Mouse (Mus musculus) urinary bladder, adult 18-20 months (tissue): ENCODE measurements around the gene Mrgprh.

ENCODE experiments used
- DNase-seq, 2 experiments: peaks; one replicate each; pipeline ENCODE4 v3.0.0; 2022; ENCODE audit warnings: low spot score in 2 of 2, mixed read lengths in 2 of 2

Gene Mrgprh

DNA sequence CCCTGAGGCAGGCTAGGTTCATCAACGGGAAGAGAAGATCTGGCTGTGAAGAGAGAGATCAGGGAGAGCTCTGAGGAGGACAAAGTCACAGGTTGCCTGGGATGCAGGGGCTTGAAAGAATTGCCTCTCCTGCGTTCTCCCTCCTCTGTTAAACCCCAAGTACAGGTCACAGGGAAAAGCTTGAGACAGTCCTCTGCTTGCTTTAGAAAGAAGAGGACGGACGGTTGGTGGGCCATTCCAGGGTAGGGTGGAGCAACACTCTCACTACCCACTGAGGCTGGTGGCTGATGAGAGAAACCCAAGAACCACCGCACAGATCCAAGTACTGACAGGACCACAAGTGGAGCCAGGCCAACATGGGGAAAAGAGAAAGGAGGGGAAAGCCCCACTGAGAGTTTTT, at the start of gene Mrgprh:
TSS of gene Mrgprh (plus strand) at position 301 of the 400 bp plus-strand sequence.
- DNase-seq = no peak

DNA sequence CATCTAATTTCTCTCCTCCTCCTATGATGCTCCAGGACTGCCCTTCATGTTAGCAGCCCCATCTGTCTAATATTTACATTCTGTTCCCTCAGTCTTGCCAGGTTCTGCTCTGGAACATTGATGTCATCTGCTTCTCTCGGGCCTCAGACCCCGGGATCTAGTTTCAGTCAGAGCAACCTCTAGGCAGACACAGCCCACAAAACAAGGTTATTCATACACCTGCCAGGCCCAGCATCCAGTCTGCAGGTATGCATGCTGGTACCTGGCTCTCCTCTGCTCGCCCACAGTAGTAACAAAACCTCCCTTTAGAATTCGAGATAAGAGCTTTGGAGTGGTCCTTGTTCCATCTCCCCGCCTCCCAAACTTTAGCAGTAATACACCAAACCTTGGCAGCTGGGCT, 45.5 kb upstream of the Mrgprh start:
- no peak for DNase-seq

DNA sequence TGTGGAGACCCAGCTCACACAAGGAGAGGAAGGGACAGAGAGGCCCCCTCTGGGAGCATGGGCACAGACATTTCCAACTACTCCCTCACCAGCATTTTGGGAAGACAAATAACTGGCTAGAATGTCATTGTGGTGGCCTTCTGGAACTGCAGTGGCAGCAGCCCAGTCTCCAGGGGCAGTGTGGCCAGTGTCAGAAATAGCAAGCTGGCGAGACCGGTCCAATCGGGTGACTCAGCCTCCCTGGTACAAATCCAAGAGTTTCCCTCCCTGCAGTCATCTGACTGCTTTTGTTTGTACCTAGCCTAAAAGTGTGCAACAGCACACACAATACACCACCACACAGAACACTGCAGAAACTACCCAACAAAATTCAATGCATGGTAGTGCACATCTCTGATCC, 43.6 kb upstream of the Mrgprh start:
- peak; percentile 55 to 66 for DNase-seq

DNA sequence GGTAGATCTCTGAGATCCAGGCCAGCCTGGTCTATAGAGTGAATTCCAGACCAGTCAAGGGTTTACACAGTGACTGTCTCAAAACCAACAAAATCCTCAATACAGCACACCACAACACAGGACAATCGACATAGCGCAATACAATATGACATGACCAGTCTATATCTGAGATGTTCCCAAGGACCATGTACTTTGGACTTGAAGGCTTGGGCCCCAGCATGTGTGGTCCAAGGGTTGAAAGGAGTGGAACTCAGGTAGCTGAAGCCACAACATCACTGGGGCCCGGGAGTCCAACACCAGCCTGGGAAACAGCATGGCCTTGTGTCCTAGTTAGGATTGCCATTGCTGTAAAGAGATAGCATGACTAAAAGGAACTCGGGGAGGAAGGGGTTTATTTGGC, 43.2 kb upstream of the Mrgprh start:
- no peak for DNase-seq

DNA sequence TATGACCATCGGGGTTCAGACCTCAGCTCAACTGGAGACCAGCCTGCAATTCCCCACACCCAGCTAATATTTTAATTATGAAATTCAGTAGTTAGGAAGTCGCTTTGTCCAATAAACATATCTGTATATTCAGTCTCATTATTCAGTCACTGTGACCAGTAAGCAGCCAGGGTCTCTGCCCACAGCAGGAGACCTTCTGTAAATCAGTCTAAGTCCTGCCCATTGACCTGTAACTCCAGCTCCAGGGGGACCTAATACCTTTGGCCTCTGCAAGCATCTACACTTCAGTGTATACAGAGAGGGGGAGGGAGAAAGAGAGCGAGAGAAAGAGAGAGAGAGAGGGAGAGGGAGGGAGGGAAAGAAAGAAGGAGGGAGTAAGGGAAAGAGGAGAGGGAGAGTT, 41.5 kb upstream of the Mrgprh start:
- no peak for DNase-seq

DNA sequence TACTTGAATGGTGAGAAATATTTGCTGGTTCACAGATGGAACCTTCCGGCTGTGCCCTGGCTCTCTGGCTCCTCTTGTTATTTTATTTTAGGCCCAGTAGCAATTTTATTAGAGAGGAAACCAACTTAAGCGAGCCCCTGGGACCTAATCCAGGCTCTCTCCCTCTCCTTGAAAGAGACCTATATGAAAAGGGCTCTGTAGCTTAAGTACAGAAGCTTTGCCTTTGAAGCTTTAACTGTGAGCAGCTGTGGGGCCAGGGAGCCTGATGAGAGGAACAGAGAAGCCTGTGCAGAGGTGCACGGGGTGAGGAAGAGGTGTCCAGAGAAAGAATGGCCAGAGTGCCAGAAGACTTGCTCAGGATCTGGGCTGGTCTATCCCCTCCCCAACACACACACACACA, 41.0 kb upstream of the Mrgprh start:
- no peak for DNase-seq

DNA sequence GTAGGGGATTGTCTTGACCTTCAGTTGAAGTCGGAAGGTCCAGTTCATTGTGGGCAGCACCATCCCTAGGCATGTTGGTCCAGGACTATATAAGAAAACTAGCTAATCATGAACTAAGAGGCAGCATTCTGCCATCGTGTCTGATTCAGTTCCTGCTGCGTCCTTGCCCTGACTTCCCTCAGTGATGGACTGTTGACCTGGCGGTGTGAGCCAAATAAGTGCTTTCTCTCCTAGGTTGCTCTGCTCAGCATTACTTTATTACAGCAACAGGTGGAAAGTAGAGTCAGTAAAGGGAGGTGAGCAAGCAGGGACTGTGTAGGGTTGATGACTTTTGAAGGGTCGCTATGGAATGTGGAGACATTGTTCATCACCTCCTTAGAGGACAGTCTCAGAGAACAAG, 40.1 kb upstream of the Mrgprh start:
- DNase-seq = no peak

DNA sequence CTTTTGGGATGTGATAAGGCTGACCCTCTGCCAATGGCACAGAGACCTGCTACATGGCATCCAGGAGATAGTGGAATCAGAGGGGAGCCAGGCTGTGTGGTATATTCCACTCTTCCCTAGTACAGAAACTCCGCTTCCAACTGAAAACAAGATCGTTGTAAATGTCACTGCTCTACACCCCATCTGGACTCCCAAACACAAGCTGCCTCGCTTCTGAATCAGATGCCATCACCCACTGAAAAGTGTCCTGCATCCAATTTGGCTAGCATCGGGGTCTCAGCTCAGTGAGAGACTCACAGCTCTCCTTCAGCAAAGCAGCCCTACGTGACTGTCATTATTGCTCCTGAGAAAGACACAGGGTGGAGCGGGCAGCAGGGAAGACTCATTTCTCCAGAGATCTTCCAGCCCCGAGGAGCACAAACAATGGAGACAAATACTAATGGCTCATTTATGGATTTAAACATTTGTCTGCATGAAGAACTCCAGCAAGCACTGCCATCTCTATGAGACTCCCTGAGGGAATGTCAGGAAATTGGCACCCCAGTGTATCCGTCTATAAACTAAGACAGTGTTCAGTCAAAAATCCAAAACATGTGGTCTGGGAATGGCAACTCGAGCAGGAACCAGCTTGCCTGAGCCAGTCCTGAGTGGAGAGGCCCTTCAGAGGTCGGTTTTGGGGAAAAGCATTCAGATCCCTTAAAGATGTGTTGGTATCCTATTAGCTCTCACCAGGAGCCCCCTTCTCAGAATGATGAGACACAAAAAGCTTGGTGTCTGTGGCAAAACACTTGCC, 36.2 kb upstream of the Mrgprh start:
- no peak for DNase-seq

DNA sequence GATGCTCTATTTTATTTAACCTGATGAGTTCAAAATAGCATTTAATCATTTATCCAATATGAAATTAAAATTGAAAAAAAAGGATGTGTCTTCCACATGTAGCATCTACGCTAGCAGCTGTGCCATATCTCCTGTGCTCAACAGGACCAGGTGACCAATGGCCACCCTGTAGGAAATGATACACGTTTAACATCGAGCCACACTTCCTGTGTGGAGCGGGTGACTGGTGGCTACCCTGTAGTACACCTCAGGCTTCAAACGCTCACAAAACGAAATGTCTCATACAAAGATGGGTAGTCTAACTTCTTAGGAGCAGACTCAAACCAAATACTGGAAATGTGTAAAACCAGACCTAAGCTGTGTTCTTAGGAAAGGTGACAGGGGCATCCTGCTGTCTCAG, 32.0 kb upstream of the Mrgprh start:
- DNase-seq = no peak

DNA sequence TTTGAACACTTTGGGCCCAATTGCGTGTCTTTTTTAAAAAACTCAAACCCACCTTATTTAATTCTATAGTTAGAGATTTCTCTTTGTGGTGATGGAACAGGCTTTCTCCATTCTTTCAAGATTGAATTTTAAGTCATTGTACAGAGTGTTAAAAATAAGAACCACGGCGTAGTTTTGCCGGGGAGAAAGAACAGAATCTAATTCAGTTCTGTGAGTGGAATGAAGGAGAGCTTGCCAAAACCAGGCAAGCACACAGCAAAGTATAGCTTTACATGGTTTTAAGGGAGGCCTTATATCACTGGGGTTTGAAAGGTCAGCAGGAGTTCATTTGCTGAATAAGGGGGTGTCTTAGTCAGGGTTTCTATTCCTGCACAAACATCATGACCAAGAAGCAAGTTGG, 31.3 kb upstream of the Mrgprh start:
- no peak for DNase-seq

DNA sequence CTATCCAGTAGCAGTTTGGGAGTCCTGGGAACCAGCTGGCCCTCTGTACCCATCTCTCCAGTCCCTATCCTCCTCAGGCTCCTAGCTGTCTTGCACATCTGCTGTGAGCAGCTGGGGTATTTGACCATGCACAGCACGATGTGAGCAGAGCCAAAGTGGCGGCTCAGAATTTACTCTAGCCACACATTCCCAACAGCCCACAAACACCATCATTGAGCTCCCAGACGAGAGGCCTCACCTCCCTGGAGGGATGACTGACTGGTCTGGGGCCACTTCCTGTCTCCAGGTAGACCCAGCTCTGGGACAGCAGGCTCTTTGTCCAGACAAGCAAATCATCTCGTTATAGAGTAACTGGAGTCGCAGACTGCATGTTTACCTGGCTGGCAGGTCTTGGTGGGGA, 30.0 kb upstream of the Mrgprh start:
- no peak for DNase-seq

DNA sequence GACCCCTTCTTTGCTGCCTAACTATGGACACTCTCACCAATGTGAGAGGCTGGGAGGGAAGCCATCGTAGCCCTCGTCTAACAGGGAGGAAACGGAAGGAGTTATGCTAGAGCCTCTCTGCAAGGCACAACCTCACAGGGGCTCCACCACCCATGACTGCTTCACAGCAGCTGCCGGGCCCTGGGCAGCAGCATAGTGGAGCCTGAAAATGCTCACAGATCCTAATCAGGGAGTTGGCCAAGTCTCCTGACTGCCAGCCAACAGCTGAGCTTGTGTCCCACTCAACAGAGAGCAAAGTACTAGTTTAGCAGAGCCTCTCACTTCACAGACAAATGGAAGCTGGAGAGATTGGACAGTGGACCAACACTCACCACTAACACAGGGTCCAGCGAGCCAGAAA, 29.4 kb upstream of the Mrgprh start:
- DNase-seq = no peak

DNA sequence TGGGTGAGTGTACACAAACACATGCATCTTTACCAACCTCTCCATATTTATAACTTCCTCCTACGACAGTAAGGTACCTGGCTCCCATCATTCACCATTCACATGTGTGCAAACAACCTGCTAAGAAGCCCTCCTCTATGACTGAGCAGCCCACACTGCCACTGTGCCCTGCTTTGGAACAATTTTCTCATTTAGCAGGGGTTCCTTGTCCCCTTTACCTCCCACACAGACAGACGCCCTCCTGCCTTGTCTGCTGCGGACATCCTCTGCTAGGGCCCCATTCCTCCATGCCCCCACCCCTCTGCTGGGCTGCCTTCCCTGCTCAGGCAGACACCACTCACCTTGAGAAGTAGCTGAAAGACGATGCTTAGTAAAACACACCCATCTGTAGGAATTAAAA, 28.1 kb upstream of the Mrgprh start:
- no peak for DNase-seq

DNA sequence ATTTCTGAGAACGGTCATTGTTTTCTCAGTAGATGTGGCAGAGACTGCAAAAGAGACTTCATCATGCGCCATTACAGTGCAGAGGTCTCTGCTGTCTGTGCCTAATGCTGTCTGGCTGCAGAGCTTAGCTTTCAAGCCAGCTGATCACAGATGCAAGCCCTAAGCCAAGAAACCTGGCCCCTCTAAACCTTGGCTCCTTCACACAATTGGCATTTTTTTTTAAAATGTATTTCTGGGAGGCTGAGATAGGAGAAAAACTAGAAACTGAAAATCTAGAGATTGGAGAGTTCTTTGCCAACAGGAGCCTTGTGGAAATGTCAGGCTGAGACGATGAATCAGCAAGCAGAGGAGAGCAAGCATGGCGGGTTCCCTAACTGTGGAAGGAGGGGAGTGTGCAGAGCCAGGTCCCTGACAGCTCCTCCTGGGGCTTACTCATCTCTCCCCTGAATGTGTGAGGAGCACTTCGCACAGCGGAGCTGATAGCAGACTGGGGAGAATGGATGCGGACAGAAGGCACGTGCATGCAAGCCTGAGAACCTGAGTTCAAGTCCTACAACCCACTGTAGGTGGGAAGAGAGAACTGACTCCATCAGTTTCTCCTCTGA, 26.0 kb upstream of the Mrgprh start:
- DNase-seq = no peak

DNA sequence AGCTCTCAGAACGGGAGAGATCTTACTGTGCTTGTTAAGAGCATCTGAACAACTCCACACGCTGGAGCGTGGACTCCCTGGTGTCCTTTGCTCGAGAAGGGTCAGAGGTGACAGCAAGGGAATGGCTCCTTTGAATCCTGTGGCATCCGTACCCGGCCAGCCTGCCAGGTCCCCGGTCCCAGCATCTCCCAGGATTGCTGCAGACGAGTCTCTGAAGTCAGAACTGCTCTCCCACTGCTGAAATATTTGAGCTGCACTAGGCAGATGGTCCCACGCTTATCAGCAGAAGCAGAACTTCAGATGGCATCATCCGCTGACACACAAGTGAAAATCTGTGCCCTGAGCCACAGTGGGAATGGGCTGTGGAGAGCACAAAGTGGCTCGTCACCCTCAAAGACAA, 24.1 kb upstream of the Mrgprh start:
- no peak for DNase-seq

DNA sequence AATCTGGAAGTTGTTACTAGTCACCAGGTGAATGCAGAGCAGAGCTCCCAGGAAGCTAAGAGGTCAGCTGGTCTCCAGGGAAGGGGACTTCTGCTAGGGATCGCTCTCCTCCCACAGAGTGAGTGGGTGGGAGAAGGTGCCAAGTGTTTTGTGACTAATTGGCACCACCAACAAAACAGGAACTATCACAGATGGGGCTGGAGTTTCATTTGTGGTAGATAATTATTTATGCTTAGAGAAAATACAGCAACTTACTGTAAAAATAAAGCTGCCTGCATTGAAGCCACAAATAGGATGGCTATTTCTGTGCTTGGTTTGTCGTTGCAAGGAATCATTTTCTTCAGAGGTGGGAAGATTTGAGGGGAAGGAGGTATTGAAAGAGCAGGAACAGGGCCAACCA, 22.0 kb upstream of the Mrgprh start:
- no peak for DNase-seq

DNA sequence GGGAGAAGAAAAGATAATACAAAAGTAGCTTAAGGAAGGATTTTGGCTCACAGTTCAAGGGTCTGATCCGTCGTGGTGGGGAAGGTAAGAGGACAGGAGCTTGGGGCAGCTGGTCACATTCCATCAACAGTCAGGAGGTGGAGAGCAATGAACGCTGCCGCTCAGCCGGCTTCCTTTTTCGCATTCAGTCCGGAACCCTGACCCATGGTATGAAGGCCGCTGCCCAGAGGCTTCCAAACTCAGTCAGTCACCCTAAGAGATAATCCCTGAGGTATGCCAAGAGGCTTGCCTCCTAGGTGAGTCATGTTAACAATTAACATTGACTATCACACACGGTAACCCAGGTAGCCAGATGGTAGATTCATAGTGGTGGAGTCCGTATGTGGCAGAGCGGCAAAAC, 21.4 kb upstream of the Mrgprh start:
- DNase-seq = no peak

DNA sequence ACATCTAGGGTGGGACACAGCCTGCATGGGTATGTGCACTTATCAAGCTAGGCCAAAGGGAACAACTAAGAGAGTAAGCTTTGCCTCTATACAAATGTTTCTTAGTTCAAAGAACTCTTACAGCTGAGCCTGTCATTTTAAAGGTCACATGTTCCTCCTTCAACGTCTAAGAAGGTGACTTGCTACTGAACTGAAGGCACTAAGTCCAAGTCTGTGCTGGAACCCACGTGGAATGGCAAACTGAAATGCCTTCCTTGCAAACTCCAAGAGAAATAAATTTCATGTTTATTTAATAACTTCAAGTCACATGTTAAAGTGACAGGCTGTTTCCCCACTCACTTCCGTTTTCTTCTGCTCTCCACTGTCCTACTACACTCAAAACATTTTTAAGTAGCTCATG, 18.4 kb upstream of the Mrgprh start:
- DNase-seq = no peak

DNA sequence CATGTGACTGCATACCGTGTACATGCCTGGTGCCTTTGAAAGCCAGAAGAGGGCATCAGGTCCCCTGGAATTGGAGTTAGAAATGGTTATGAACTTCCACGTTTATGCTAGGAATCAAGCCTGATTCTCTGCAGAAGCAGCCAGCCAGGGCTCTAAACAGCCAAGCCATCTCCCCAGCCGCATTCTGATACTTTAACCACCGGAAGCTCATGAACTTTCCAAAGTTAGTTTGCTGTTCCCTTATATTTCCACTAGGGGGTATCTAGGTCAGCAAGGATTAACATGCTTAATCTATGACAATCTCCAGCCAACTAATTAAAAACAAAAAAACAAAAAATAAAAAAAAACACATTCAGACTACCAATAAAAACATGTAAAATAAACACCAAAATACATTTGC, 17.8 kb upstream of the Mrgprh start:
- DNase-seq = no peak

DNA sequence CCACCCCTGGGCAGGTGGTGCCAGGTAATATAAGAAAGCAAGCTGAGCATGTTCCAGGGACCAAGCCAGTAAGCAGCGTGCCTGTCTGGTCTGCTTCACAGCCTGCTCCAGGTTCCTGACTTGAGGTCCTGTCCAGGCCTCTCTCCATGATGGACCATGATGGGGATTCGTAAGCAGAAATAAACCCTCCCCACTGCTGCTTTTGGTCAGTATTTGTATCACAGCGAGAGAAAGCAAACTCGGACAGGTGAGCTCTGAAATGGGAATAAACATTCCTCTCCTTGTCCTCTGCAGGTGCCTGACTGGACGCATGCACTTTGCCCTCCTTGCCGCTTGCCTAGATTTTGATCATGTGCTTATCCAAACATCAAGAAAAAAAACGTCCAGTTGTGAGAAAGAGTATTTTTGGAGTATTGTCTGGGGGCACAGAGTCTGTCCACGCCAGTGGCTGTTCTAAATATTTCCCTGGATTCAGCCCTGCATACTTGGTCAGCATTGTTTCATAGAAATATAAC, 16.8 kb upstream of the Mrgprh start:
- DNase-seq = no peak

DNA sequence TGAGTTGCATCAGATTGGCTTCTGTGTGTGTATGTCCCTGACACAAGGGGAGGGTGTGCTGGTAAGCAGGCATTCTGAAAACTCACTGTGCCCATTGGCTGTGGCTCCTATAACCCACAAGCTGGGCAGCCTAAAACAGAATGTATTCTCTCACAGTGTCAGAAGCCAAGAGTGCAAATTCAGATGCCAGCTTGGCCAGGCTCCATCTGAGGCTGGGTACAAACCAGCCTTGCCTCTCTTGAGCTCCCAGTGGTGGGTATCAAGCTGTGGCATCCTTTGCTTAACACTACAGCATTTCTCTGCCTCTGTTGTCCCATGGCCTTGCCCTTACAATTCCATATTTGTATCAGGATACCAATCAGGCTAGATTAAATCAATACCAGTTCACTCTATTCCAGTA, 11.7 kb upstream of the Mrgprh start:
- no peak for DNase-seq

DNA sequence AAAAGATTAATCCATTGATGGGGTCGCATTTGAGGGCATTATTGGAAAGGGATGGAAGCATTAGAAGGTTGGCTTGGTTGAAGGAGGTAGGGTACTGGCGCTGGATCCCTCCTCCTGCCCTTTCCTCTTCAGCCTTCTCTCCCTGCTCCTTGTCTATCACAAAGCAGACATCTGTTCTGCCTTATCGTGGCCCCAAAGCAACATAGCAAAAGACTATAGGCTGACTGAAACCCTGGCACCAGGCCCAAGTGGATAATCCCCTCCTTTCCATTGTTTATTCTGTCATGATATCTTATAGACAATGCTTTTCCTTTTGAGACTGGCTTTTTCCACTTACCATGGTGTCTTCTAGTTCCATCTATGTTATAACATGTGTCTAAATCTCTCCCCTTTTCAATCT, 10.4 kb upstream of the Mrgprh start:
- no peak for DNase-seq

DNA sequence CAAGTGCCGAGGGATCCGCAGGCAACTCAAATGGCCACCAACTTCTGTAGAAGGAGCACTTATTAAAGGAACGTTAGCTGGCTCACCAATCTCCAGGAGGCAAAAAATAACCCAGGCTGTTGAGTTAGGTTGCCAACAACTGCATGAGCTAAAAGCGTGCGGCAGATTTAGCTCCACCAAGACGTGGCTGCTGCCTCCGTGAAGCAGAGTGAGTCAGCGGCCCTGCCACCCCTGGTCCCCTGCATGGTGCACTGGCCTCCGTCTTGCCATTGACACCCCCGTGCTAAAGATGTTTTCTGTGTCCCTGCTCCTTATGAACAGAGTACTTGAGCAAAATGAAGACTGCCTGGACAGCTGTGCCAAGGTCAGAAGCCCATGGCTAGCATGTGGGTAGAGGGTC, 9.0 kb upstream of the Mrgprh start:
- no peak for DNase-seq

DNA sequence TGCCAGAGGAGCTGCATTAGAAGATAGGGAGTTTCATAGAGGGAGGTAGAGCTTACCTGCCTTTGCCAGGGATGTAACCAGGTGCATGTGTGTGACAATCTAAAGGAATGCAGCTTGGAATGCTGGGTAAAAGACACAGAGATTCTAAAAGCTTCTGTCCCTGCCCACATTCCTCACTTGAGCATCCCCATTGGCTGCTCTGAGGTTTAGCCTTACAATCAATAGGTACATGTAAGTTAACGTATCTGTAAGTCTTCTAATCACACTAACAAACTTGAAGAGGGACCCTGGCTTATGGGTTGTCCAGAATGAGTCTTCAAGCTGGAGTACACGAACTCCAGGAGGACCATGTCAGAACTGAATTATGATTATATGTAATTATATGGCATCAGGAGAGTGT, 7.8 kb upstream of the Mrgprh start, which contains the start of gene Mas1:
TSS of gene Mas1 (minus strand) at position 101 of the 400 bp plus-strand sequence.
- no peak for DNase-seq
